Mouse (Mus musculus) heart, adult 2 months (tissue): ENCODE results near the gene Atl1. TPM values are rescaled to one million over a fixed set of nuclear protein-coding genes. Genes with fewer than 3 reads are reported as not detected.

Source experiments
- DNase-seq, 2 experiments: peaks; one replicate each; pipeline ENCODE4 v3.0.0; 2021
- H3K27ac ChIP-seq: fragments of 200-600 bp; 2 replicates; pipeline ENCODE4 v1.8.1; 2022
- H3K27me3 ChIP-seq: fragments of 200-500 bp; 2 replicates; pipeline ENCODE4 v1.6.1; 2012; ENCODE audit warnings: mild to moderate bottlenecking, low read length, inconsistent platforms, mixed read lengths; ENCODE audit not compliant: control insufficient read depth, insufficient read depth
- H3K36me3 ChIP-seq: fragments of 200-500 bp; 2 replicates; pipeline ENCODE4 v1.6.1; 2012; ENCODE audit warnings: low read length, inconsistent platforms; ENCODE audit not compliant: control insufficient read depth, insufficient read depth
- H3K4me1 ChIP-seq: fragments of 200-500 bp; 2 replicates; pipeline ENCODE4 v1.6.1; 2011; ENCODE audit warnings: low read length; ENCODE audit not compliant: control insufficient read depth, insufficient read depth
- H3K4me3 ChIP-seq: fragments of 200-600 bp; 2 replicates; pipeline ENCODE4 v1.8.1; 2022
- H3K79me2 ChIP-seq: fragments of 200-500 bp; replicated peaks from 2 replicates; pipeline ENCODE4 v1.6.1; 2012; ENCODE audit warnings: mild to moderate bottlenecking, inconsistent platforms, low read length, moderate library complexity, mixed read lengths; ENCODE audit not compliant: control insufficient read depth, insufficient read depth
- H3K9ac ChIP-seq: fragments of 200-500 bp; 2 replicates; pipeline ENCODE4 v1.6.1; 2012; ENCODE audit warnings: low read depth, mild to moderate bottlenecking, control low read depth, inconsistent platforms, low read length, mixed read lengths
- CTCF ChIP-seq: fragments of 200-600 bp; IDR thresholded peaks from 2 replicates; pipeline ENCODE4 v1.8.1; 2022; ENCODE audit warnings: antibody characterized with exemption, mild to moderate bottlenecking, moderate library complexity
- EP300 ChIP-seq: fragments of 200-500 bp; IDR thresholded peaks from 2 replicates; pipeline ENCODE4 v1.6.1; 2011; ENCODE audit warnings: low read depth, low read length, control low read depth; ENCODE audit not compliant: insufficient read depth
- POLR2A ChIP-seq: fragments of 200-500 bp; IDR thresholded peaks from 2 replicates; pipeline ENCODE4 v1.6.1; 2011; ENCODE audit warnings: mild to moderate bottlenecking, low read depth, low read length, control low read depth; ENCODE audit not compliant: insufficient read depth
- WGBS: fragments of 180-500 bp; shearing (Covaris S2); methylation state at CpG from one replicate; pipeline ENCODE4 v1.1.7; 2018; 5-methylcytosine and 5-hydroxymethylcytosine counted together
- intact Hi-C: fragments of 180-260 bp; cut with DNase I; formaldehyde crosslinking; loops from one replicate; pipeline ENCODE4 v1.15.1; 2025
- polyA plus RNA-seq: library from polyadenylated mRNA; depleted of rRNA; stranded (reverse); fragments of >200 nt; gene quantifications from 2 replicates; pipeline ENCODE4 v1.2.3, GENCODE M21; 2012
- total RNA-seq, 2 experiments: library from RNA; stranded (reverse); gene quantifications; 2 replicates each; pipeline ENCODE4 v1.2.3; 2021

Gene Atl1
- total and polyA plus RNA-seq, 3 experiments, result 2.9 to 4.0 (median 4.0) TPM

DNA sequence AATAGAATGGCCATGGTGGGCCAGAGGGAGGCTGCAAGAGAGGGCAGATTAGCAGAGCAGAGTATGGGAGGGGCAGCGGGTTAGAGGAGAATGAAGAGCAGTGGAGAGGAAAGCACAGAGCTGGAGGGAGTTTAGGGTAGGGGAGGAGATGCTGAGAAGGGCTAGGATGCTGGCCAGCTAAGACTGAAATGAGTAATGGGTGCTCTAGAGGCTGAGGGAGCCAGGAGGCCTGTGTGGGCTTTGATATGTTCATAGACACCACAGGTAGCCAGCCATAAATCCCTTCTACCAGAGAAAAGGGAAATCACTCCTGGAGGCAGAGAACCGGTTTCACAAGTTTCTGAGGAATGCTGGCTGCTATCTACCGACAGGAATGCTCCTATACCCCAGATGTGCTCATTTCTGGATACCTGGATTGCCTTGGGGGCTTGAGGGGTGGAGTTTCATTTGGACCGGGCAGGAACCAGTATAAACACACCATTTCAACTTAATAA lies 13.2 kb upstream of the Atl1 start:
- peaks cover 12% of the 10 kb centered on the region for H3K4me1 ChIP-seq
- H3K36me3 ChIP-seq, result peaks cover 17% of the 10 kb centered on the region
- intact Hi-C loops, result no loop called here
- no peaks in the 10 kb centered on the region for H3K27me3 ChIP-seq
- WGBS, result 33% methylated on average over 4 of the region's 4 CpGs
- no peak overlapping the region for H3K27ac ChIP-seq
- no peak overlapping the region for H3K4me3 ChIP-seq
- TF ChIP-seq POLR2A (no peak), EP300 (no peak), CTCF (no peak)
- peaks cover 10% of the 10 kb centered on the region for H3K79me2 ChIP-seq
- DNase-seq, result no peak
- H3K9ac ChIP-seq, result no peak overlapping the region

GRCm38 (mm10) chr12:69879739-69880138 lies 12.7 kb upstream of the Atl1 start:
- DNase-seq, result no peak
- Histone ChIP-seq H3K27ac (no peak overlapping the region), H3K4me1 (peaks cover 12% of the 10 kb centered on the region), H3K36me3 (peaks cover 17% of the 10 kb centered on the region), H3K4me3 (no peak overlapping the region), H3K79me2 (peaks cover 10% of the 10 kb centered on the region), H3K27me3 (no peaks in the 10 kb centered on the region), H3K9ac (no peak overlapping the region)
- 40% methylated on average over 6 of the region's 6 CpGs for WGBS
- intact Hi-C loops, result no loop called here
- TF ChIP-seq EP300 (no peak), CTCF (no peak), POLR2A (no peak)

GRCm38 (mm10) chr12:69881198-69881905 lies 11.1 kb upstream of the Atl1 start:
- WGBS, result 70% methylated on average over 10 of the region's 10 CpGs
- no peak overlapping the region for H3K27ac ChIP-seq
- no peak for DNase-seq

DNA sequence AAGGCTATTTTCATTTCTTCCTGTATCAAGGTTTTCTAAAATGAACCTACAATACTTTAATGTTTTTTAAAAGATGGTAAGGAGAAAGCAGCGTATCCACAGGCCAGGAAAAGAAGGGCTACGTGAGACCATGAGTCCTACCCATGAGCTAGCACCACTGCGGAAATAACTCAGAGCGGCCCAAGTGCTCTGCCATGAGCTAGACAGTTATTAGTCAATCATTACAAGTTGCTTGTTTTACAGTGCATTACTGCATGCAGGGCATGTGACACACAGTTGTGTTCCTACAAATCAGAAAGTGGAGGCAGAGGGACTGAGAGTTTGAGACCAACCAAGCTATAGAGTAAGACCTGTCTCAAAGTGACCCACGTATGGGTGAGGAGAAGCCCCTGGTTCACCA lies 8.4 kb upstream of the Atl1 start:
- WGBS, result 89% methylated on average over 5 of the region's 5 CpGs
- H3K4me1 ChIP-seq, result peaks cover 12% of the 10 kb centered on the region
- H3K79me2 ChIP-seq, result peaks cover 12% of the 10 kb centered on the region

More at GRCm38 (mm10) chr12:69881198-69881905, 11.1 kb upstream of the Atl1 start:
- Histone ChIP-seq H3K27me3 (no peaks in the 10 kb centered on the region), H3K4me1 (peaks cover 11% of the 10 kb centered on the region), H3K9ac (no peak overlapping the region), H3K79me2 (peaks cover 7% of the 10 kb centered on the region), H3K4me3 (no peak overlapping the region), H3K36me3 (peaks cover 16% of the 10 kb centered on the region)
- intact Hi-C loops, result no loop called here
- no peak for TF ChIP-seq CTCF
- TF ChIP-seq EP300, result no peak
- TF ChIP-seq POLR2A, result no peak

DNA sequence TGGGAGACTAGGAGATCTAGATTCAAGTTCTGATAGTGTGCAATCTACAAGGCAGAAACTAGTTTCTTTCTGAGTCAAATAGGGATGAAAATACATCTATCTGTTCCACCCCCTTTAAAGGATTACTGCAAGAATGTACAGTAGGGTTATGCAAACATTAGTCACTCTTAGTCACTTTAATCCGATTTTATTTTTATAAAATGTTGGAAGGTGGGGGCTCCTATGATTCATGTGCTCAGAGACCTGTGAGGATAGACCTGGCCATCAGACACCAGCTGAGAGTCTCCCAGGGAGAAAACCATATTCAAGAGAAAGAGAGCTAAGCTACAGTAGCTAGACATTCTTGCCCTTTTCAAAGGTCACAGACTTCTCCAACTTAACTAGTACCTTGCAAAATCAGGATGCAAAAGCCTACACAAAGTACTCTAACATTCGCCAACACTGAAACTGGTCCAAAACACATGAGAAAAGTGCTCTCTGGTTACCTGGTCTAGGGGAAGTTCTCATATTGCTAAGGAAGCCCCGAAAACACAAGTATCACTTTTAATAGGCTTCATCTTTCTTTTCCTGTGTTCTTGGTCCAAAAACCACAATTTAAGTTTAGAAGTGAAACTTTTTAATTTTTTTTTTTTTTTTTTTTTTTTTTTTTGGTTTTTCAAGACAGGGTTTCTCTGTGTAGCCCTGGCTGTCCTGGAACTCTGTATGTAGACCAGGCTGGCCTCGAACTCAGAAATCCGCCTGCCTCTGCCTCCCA lies 7.1 kb upstream of the Atl1 start:
- no peaks in the 10 kb centered on the region for H3K27me3 ChIP-seq
- WGBS, result 79% methylated on average over 5 of the region's 5 CpGs
- TF ChIP-seq CTCF (no peak), POLR2A (no peak), EP300 (no peak)
- no peak for DNase-seq
- H3K9ac ChIP-seq, result no peak overlapping the region
- peaks cover 16% of the 10 kb centered on the region for H3K79me2 ChIP-seq
- H3K27ac ChIP-seq, result no peak overlapping the region
- no peak overlapping the region for H3K4me3 ChIP-seq
- H3K36me3 ChIP-seq, result peaks cover 10% of the 10 kb centered on the region
- intact Hi-C loops, result no loop called here
- peaks cover 15% of the 10 kb centered on the region for H3K4me1 ChIP-seq

More for the DNA sequence above, 8.4 kb upstream of the Atl1 start:
- H3K36me3 ChIP-seq, result peaks cover 10% of the 10 kb centered on the region
- no peaks in the 10 kb centered on the region for H3K27me3 ChIP-seq
- H3K9ac ChIP-seq, result no peak overlapping the region
- H3K27ac ChIP-seq, result no peak overlapping the region
- intact Hi-C loops, result no loop called here
- TF ChIP-seq CTCF (no peak), EP300 (no peak), POLR2A (no peak)
- no peak overlapping the region for H3K4me3 ChIP-seq
- DNase-seq, result no peak

DNA sequence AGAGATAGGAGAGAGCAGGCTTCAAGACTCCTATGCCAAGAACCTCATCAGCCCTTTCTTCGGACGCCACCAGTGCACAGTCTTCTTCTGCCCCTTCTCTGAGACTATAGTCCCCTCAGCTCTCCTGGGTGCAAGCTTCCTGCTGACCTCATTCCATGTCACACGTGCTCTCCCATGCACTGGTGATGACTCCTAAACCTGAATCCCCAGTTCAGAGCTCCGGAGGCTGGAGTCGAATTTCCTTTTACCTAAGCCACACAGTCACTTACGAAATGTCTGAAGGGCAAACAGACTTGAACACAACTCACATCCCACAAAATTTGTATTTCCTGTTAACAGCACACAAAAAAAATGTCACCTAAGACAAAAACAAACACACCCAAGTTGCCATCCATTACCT lies 4.6 kb upstream of the Atl1 start:
- no peaks in the 10 kb centered on the region for H3K27me3 ChIP-seq
- 44% methylated on average over 6 of the region's 6 CpGs for WGBS
- H3K9ac ChIP-seq, result no peak overlapping the region
- DNase-seq, result no peak
- TF ChIP-seq EP300, result no peak
- no peak for TF ChIP-seq POLR2A
- no peak for TF ChIP-seq CTCF
- no peak overlapping the region for H3K27ac ChIP-seq
- peaks cover 10% of the 10 kb centered on the region for H3K36me3 ChIP-seq
- H3K4me1 ChIP-seq, result peaks cover 15% of the 10 kb centered on the region
- intact Hi-C loops, result loop anchor here (2.0 kb wide), 1 partner anchor 31 kb away; no protein-coding TSS in a partner anchor
- peaks cover 16% of the 10 kb centered on the region for H3K79me2 ChIP-seq
- H3K4me3 ChIP-seq, result no peak overlapping the region
